Mouse (Mus musculus) myocyte (in vitro differentiated cells): Measurements from ENCODE around the gene Arhgap10.

Source experiments
- CEBPB ChIP-seq: IDR thresholded peaks from 2 replicates; pipeline ENCODE4 v1.6.1; 2011; ENCODE audit warnings: mild to moderate bottlenecking, moderate library complexity; ENCODE audit not compliant: poor library complexity, insufficient read depth, severe bottlenecking
- E2F4 ChIP-seq: IDR thresholded peaks from one replicate; pipeline ENCODE4 v1.6.1; 2011; ENCODE audit warnings: mild to moderate bottlenecking, control low read depth, moderate library complexity; ENCODE audit not compliant: insufficient read depth
- MAX ChIP-seq: IDR thresholded peaks from one replicate; pipeline ENCODE4 v1.6.1; 2011; ENCODE audit warnings: low read depth, mild to moderate bottlenecking, control low read depth
- MYOD1 ChIP-seq, 3 experiments: IDR thresholded peaks; one replicate each; pipeline ENCODE4 v1.6.1; 2011; ENCODE audit warnings: control low read depth in 2 of 3, low read depth in 2 of 3, mild to moderate bottlenecking in 2 of 3, moderate library complexity in 1 of 3; ENCODE audit not compliant: insufficient read length in 2 of 3, control insufficient read depth in 1 of 3
- MYOG ChIP-seq, 3 experiments: IDR thresholded peaks; one replicate each; pipeline ENCODE4 v1.6.1; 2011; ENCODE audit warnings: control low read depth in 2 of 3, low read depth in 2 of 3, mild to moderate bottlenecking in 2 of 3; ENCODE audit not compliant: insufficient read length in 2 of 3, control insufficient read depth in 1 of 3, insufficient read depth in 1 of 3
- POLR2A ChIP-seq: IDR thresholded peaks from one replicate; pipeline ENCODE4 v1.6.1; 2011; ENCODE audit warnings: low read depth, mild to moderate bottlenecking, control low read depth, moderate library complexity; ENCODE audit not compliant: insufficient read length
- POLR2AphosphoS2 ChIP-seq: IDR thresholded peaks from one replicate; pipeline ENCODE4 v1.6.1; 2011; ENCODE audit warnings: low read depth, control low read depth; ENCODE audit not compliant: insufficient read length
- REST ChIP-seq: IDR thresholded peaks from one replicate; pipeline ENCODE4 v1.6.1; 2011; ENCODE audit warnings: mild to moderate bottlenecking, control low read depth, moderate library complexity; ENCODE audit not compliant: insufficient read depth, insufficient read length
- SRF ChIP-seq: IDR thresholded peaks from one replicate; pipeline ENCODE4 v1.6.1; 2011; ENCODE audit warnings: low read depth; ENCODE audit not compliant: control insufficient read depth, insufficient read length
- TCF12 ChIP-seq: IDR thresholded peaks from one replicate; pipeline ENCODE4 v1.6.1; 2011; ENCODE audit warnings: mild to moderate bottlenecking, control low read depth; ENCODE audit not compliant: poor library complexity, insufficient read depth, severe bottlenecking

- TF ChIP-seq MAX (no peak), E2F4 (no peak), TCF12 (no peak), MYOD1 (IDR thresholded peaks at IDR 0.05; ENCODE audit: control insufficient read depth in 1 of 3, insufficient read length in 2 of 3, low read depth in 2 of 3) (no peak), POLR2A (no peak), CEBPB (no peak), SRF (no peak), MYOG (IDR thresholded peaks at IDR 0.05; ENCODE audit: control insufficient read depth in 1 of 3, insufficient read depth in 1 of 3, insufficient read length in 2 of 3, low read depth in 2 of 3) (no peak), POLR2AphosphoS2 (no peak), REST (no peak)
These were observed 113.7 kb downstream of the Arhgap10 start for GRCm38 (mm10) chr8:77404017-77404416.
